Comparison of ENCODE assay signal across 9 mouse cellular contexts in the genomic region with DNA sequence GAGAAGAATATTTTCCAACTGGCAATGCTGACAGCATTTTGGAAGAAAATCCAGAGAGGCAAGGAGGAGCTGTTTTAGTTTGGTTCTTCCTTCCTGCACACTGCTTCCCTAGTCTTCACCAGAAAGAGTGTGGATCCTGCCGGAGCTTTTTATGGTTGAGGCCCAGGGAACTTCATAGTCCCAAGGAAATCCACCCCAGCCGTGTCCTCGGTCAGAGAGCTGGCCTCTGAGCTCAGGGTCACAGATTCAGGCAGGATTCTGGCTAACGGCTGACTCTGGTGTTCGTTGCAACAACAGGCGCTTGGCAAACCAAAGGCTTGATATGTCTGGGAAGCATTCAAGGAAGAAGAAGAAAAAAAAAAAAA. TPM values are rescaled to one million over a fixed set of nuclear protein-coding genes. Genes with fewer than 3 reads are reported as not detected.
DNase-seq lines count a peak whose midpoint lies in the region; ATAC-seq and TF ChIP-seq lines count a peak whose summit lies in the region.
"Had no signal": no experiment of that assay in that cellular context is flagged by ENCODE, and none has a peak within 500 bp of the region (broad histone marks: within the 10 kb centered on the region; RNA-seq: fewer than 3 reads in every experiment).

No protein-coding gene starts in this region.

- TF ChIP-seq CTCF in heart, postnatal 0 days (IDR thresholded peaks at IDR 0.05; ENCODE audit: low read depth) = no peak

- 0 out of 2 replicates have a peak, but pooled peaks cover 3% of the 10 kb centered on the region for H3K27me3 ChIP-seq in embryonic facial prominence, embryonic 13.5 days
- H3K27me3 ChIP-seq in heart, postnatal 0 days (ENCODE audit: control insufficient read depth, insufficient read depth, low read length) = no peaks in the 10 kb centered on the region
- no peaks in the 10 kb centered on the region for H3K27me3 ChIP-seq in limb, embryonic 14.5 days (ENCODE audit: control insufficient read depth, insufficient read depth, low read length)
- H3K27me3 ChIP-seq: midbrain, embryonic 15.5 days had no signal

- TF ChIP-seq POLR2A in limb, embryonic 14.5 days (IDR thresholded peaks at IDR 0.05; ENCODE audit: borderline replicate concordance, extremely low read depth, insufficient read depth, insufficient read length) = no peak

- WGBS in embryonic facial prominence, embryonic 13.5 days = 29% methylated on average over 6 of the region's 6 CpGs
- 43% methylated on average over 6 of the region's 6 CpGs for WGBS in heart, postnatal 0 days
- WGBS in limb, embryonic 14.5 days = 25% methylated on average over 6 of the region's 6 CpGs

- H3K9ac ChIP-seq in embryonic facial prominence, embryonic 13.5 days = peak overlapping the region; percentile 51; the same call in 1 of the 2 replicates
- no peak overlapping the region for H3K9ac ChIP-seq in heart, postnatal 0 days (replicated peaks; ENCODE audit: low read depth, low read length)
- H3K9ac ChIP-seq in limb, embryonic 14.5 days (ENCODE audit: low read depth, low read length, severe bottlenecking) = 0 out of 2 replicates have a peak overlapping the region, but pooled peaks have one; percentile 1
- H3K9ac ChIP-seq: midbrain, embryonic 15.5 days had no signal

- ATAC-seq in embryonic facial prominence, embryonic 13.5 days (ENCODE audit: insufficient number of reproducible peaks, insufficient read depth, low FRiP score, low TSS enrichment, low read depth) = no peak
- no peak for ATAC-seq in heart, postnatal 0 days (ENCODE audit: insufficient read depth, low read depth)
- ATAC-seq in limb, embryonic 14.5 days (ENCODE audit: low FRiP score, low read depth) = peak; percentile 5; the same call in 1 of the 2 replicates
- ATAC-seq: midbrain, embryonic 15.5 days had no signal

- peak; percentile 49 for DNase-seq in kidney, adult 11 months
- no peak for DNase-seq in kidney, adult 8-10 months
- no peak for DNase-seq in heart, postnatal 0 days (ENCODE audit: low spot score)
- no peak for DNase-seq in limb, embryonic 14.5 days (ENCODE audit: low spot score)
- DNase-seq in spleen, adult 12 weeks (ENCODE audit: low spot score) = no peak
- DNase-seq in natural killer cell, adult 2 months (ENCODE audit: low spot score in 2 of 2) = no peak
- no peak for DNase-seq in thymus, adult 18-20 months

- no peaks in the 10 kb centered on the region for H3K36me3 ChIP-seq in embryonic facial prominence, embryonic 13.5 days
- no peaks in the 10 kb centered on the region for H3K36me3 ChIP-seq in heart, postnatal 0 days (replicated peaks; ENCODE audit: control insufficient read depth, insufficient read depth, low read length)
- H3K36me3 ChIP-seq in limb, embryonic 14.5 days (ENCODE audit: control insufficient read depth, insufficient read depth, low read length) = no peaks in the 10 kb centered on the region
- H3K36me3 ChIP-seq: midbrain, embryonic 15.5 days had no signal

- peak overlapping the region; percentile 16; the same call in 1 of the 2 replicates for H3K4me2 ChIP-seq in embryonic facial prominence, embryonic 13.5 days
- H3K4me2 ChIP-seq in heart, postnatal 0 days (ENCODE audit: low read depth, low read length) = no peak overlapping the region
- no peak overlapping the region for H3K4me2 ChIP-seq in limb, embryonic 14.5 days (replicated peaks; ENCODE audit: low read depth, low read length, severe bottlenecking)
- H3K4me2 ChIP-seq: midbrain, embryonic 15.5 days had no signal

- H3K4me3 ChIP-seq in embryonic facial prominence, embryonic 13.5 days = no peak overlapping the region
- no peak overlapping the region for H3K4me3 ChIP-seq in heart, postnatal 0 days (ENCODE audit: low read depth, low read length)
- no peak overlapping the region for H3K4me3 ChIP-seq in limb, embryonic 14.5 days (replicated peaks; ENCODE audit: low read length)
- H3K4me3 ChIP-seq: midbrain, embryonic 15.5 days had no signal

- no peaks in the 10 kb centered on the region for H3K9me3 ChIP-seq in embryonic facial prominence, embryonic 13.5 days
- no peaks in the 10 kb centered on the region for H3K9me3 ChIP-seq in heart, postnatal 0 days (replicated peaks; ENCODE audit: control insufficient read depth, low read length)
- no peaks in the 10 kb centered on the region for H3K9me3 ChIP-seq in limb, embryonic 14.5 days (ENCODE audit: control insufficient read depth, low read length)
- H3K9me3 ChIP-seq: midbrain, embryonic 15.5 days had no signal

- peaks cover 30% of the 10 kb centered on the region for H3K4me1 ChIP-seq in embryonic facial prominence, embryonic 13.5 days
- H3K4me1 ChIP-seq in heart, postnatal 0 days (ENCODE audit: control insufficient read depth, insufficient read depth) = peaks cover 10% of the 10 kb centered on the region
- peaks cover 25% of the 10 kb centered on the region for H3K4me1 ChIP-seq in limb, embryonic 14.5 days (ENCODE audit: control insufficient read depth, insufficient read depth, low read length)

- no peak for TF ChIP-seq EP300 in heart, postnatal 0 days (IDR thresholded peaks at IDR 0.05; ENCODE audit: low read depth)

- peak overlapping the region; percentile 95 for H3K27ac ChIP-seq in embryonic facial prominence, embryonic 13.5 days
- H3K27ac ChIP-seq in heart, postnatal 0 days (ENCODE audit: low read depth) = peak overlapping the region; percentile 75
- H3K27ac ChIP-seq in limb, embryonic 14.5 days (replicated peaks; ENCODE audit: low read depth, low read length) = peak overlapping the region; percentile 89
- H3K27ac ChIP-seq: midbrain, embryonic 15.5 days had no signal

RNA-seq across cellular contexts. Expression of a gene that starts 15.6 kb away (rescaled TPM):
- polyA plus RNA-seq in embryonic facial prominence, embryonic 13.5 days (2015; fragmentation: Nextera tagmentation; extraction: Ambion mirVana) = 84.8 and 87.4 TPM in 2 replicates
- 137 and 155 TPM in 2 replicates for total RNA-seq in heart, postnatal 0 days (2014; rRNA removed; ENCODE audit: low replicate concordance)
- 26.4 and 27.4 TPM in 2 replicates for polyA plus RNA-seq in heart, postnatal 0 days (2015; fragmentation: Nextera tagmentation; extraction: Ambion mirVana)
- polyA plus RNA-seq in limb, embryonic 14.5 days (2012; rRNA removed) = 230 and 284 TPM in 2 replicates
- polyA plus RNA-seq in limb, embryonic 14.5 days (2014; fragmentation: Nextera tagmentation; extraction: Ambion mirVana) = 143 and 153 TPM in 2 replicates

RNA-seq across cellular contexts. Expression of a gene that starts 37.6 kb away (rescaled TPM):
- 0.58 and 0.97 TPM in 2 replicates for polyA plus RNA-seq in embryonic facial prominence, embryonic 13.5 days (2015; fragmentation: Nextera tagmentation; extraction: Ambion mirVana)
- total RNA-seq in heart, postnatal 0 days (2014; rRNA removed; ENCODE audit: low replicate concordance) = 0.04 and 1.9 TPM in 2 replicates
- 0.07 and 0.11 TPM in 2 replicates for polyA plus RNA-seq in heart, postnatal 0 days (2015; fragmentation: Nextera tagmentation; extraction: Ambion mirVana)
- polyA plus RNA-seq in limb, embryonic 14.5 days (2012; rRNA removed) = 0.35 and 0.45 TPM in 2 replicates
- polyA plus RNA-seq in limb, embryonic 14.5 days (2014; fragmentation: Nextera tagmentation; extraction: Ambion mirVana) = 0.22 and 0.28 TPM in 2 replicates
